Mouse (Mus musculus) adrenal gland, adult 2 months (tissue): Measurements from ENCODE around the gene Tm7sf3. TPM values are rescaled to one million over a fixed set of nuclear protein-coding genes. Genes with fewer than 3 reads are reported as not detected.

Experiments
- DNase-seq: peaks from one replicate; pipeline ENCODE4 v3.0.0; 2021
- long read RNA-seq: library from polyadenylated mRNA; stranded (forward); transcript quantifications from one replicate; pipeline ENCODE4 v2.0.0, GENCODE M21; 2021
- polyA plus RNA-seq: library from polyadenylated mRNA; depleted of rRNA; stranded (reverse); fragments of >200 nt; gene quantifications from 2 replicates; pipeline ENCODE4 v1.2.3, GENCODE M21; 2012; rRNA removed
- total RNA-seq, 2 experiments: library from RNA; stranded (reverse); gene quantifications; 2 replicates each; pipeline ENCODE4 v1.2.3; 2021

Tm7sf3 gene
- total RNA-seq (10 to 100 TPM; 31.7 to 51.5 TPM), polyA plus RNA-seq (17.0 and 22.5 TPM in 2 replicates)
- long read RNA-seq, transcript Tm7sf3-201 (12 exons, 3,241 nt) = major isoform, 73 of 84 reads
- long read RNA-seq, partial matches to known transcripts = 8 of 84 reads
- long read RNA-seq, other reads (novel, unspliced or antisense) = 3 of 84 reads

DNA sequence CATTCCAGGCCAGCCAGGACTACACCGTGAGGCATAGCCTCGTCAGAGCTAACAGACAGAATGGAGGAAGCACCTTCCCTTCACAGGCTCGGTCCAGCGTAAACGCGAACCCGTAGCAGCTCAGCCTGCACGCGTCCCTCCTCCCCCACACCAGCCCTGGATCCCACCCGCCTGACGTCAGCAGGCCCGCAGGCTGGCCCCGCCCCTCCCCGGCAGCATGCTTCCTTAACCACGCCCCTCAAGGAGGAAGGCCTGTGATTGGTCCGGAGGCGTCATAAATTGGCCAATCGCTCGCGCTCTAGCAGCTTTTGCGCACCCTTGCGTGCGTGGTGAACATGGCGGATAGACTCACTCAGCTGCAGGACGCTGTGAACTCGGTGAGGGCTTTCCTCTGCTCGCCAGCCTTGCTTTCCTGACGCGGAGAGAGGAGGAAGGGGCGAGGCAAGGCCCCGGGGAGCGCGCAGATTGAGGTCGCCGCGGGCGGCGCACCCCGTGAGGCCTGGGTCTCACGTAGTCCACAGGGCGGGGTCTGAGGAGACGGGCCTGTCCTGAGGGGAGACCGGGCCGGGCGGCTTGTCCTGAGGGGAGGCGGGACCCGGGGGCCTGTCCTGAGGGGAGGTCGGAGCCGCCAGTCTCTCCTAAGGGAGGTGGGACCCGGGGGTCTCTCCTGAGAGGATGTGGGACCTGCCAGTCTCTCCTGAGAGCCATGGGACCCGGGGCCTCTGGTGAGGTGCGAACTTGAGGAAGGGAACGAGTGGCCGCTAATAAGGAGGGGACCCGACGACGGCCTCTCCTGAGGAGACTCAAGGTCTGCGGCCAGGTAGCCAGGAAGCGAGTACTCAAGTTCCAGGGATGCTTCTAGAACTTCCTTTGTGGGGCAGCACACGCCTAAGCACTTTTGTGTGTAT lies at the start of gene Tm7sf3, which contains the start of gene Med21:
TSS of gene Tm7sf3 (minus strand) at position 549 of the 908 bp plus-strand sequence.
TSS of gene Med21 (plus strand) at position 272 of the 908 bp plus-strand sequence.
- DNase-seq = peak; percentile 99

DNA sequence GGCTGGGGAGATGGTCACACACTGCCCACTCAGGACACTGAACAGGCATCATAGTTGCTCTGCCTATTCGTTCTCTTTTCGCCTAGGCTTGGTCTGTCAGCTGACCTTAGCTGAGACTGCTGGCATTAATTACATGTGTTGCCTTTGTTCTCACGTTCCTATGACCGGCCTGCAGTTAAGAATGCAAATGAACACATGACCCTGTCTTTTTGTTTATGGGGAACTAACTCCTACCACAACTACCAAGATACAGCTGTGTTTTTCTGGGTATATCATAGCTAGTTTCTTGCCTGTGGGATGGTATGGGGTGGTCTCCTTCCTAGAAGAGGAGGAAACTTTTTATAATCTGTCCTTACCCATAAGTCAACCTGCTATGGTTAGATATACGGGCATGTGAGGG lies 46.2 kb upstream of the Tm7sf3 start:
- DNase-seq = no peak

GRCm38 (mm10) chr6:146688010-146688409 lies 45.4 kb upstream of the Tm7sf3 start:
- DNase-seq = no peak

GRCm38 (mm10) chr6:146686463-146687196 lies 44.0 kb upstream of the Tm7sf3 start:
- DNase-seq = no peak

GRCm38 (mm10) chr6:146685781-146686308 lies 43.2 kb upstream of the Tm7sf3 start:
- DNase-seq = peak; percentile 73

DNA sequence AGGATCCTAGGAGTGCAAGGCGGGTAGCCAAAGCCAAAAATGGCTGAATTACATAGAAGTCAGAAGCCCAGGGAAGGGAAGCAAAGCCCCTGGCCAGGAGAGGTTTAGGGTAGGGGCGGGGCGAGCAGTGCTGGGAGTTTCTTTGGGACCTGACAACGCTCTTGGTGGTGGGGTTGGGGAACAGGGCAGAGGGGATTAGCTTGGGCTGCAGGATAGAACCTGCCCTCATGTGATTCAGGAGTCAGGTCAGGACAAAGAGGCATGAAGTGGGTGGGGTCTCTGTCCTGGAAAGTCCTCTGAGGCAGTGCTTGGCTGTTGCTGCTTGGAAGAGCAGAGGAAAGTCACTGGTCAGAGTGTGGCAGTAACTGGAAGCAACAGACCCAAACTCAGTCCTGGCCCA lies 41.3 kb upstream of the Tm7sf3 start:
- no peak for DNase-seq

DNA sequence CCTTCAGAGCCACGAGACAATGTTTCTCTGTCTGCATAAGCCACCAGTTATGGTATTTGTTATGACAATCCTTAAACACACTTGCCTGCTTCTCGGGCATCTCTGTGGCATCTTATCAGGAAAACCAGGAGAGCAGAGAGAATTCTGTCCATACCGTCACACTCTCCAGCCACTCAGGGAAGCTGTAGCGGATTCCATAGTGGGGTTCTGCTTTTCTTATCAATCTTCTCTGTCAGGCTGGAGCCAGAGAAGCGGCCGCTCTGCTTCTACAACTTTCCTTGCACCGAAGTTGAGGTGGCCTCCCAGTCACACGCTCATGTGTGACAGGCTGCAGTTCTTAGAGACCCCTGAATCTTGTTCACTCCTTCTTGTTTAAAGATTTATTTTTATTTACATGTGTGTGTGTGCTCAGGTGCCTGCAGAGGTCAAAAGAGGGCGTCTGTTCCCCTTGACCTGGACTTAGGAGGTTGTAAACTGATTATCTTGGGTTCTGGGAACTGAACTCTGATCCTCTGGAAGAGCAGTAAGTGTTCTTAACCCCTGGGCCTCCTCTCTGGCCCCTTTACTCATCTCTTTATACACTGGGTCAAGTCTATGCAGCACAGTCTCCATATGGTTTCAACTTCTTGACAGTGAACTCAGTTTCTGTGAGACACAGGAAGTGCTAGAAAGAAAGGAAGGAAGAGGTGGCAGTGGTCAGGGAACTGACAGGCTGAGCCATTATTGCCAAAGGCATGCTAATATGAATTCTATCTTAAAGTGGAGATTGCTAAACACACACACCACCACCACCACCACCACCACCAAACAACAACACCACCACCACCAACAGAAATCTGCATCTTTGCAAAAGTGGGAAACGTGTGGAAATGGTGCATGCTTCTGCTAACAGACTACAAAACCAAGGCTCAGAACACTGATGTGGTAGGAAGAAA lies 35.8 kb upstream of the Tm7sf3 start:
- no peak for DNase-seq

GRCm38 (mm10) chr6:146676904-146677303 lies 34.3 kb upstream of the Tm7sf3 start:
- DNase-seq = no peak

GRCm38 (mm10) chr6:146674881-146675536 lies 32.4 kb upstream of the Tm7sf3 start:
- no peak for DNase-seq

DNA sequence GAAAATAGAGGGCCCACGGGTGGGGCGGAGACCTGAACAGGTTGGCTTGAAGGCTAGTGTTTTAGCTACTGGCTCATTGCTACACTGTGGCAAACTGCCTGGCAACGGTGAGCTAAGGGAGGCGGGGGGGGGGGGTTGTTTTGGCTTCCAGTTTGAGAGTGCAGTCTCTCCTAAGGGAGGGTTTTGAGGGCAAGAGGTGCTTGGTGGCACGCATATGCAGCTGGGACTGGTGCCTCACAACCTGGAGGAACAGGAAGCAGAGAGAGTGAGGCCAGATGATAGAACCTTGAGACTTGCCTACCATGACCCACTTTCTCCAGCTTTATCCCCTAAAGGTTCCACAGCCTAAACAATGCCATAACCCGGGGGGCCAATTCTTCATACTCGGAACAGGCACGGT lies 31.8 kb upstream of the Tm7sf3 start:
- no peak for DNase-seq

DNA sequence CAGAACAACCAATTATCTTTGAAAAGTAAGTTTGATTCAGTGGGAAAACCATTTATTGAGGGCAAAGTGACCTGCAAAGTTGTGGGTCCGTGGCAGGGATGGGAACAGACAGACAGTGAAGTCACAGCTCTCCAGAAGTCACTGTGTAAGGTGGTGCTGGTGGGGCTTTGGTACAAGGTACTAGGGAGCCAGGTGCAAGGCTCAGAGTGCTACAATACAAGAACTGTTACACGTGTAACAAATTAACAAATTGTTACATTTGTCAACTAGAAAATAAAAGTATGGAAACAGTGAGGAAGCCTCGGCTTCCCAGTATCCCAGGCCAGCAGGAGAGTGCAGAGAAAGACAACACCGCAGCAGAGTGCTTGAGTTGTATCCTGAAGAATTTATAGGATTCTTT lies 31.1 kb upstream of the Tm7sf3 start:
- no peak for DNase-seq

DNA sequence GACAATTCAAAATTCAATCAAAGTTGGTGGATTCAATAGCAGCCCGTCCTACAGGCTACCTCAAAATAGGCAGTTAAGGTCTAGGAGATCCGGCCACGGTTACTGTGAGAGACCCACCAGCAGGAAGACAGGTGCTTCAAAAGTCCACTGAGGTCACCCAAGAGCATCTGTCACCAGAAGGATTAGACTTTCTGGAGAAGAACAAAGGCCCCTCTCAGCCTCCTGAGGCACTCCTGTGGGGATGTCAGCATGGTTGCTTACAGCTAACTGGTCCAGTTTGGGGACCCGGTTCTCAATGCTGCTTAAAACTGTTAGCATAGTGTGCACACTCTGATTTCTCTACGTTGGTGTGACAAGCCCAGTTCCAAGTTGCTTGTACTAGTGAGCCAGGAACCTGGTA lies 29.5 kb upstream of the Tm7sf3 start:
- DNase-seq = no peak

GRCm38 (mm10) chr6:146670956-146671855 lies 28.6 kb upstream of the Tm7sf3 start:
- no peak for DNase-seq

DNA sequence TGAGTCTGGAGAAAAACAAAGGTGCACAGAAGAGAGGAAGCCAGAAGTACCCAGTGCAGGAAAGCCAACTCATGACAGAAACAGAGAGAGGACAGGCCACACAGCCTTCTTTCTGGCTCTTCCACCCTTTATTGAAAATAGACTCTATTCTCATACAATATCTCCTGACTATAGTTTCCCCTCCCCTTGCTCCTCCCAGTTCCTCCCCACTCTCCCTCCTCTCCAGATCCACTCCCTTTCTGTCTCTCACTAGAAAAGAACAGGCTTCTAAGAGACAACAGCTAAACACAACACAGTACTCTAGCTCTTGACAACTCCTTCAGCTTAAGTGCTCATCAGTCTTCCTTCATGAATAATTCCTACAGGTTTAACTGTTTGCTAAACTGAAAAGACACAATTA lies 26.0 kb upstream of the Tm7sf3 start:
- DNase-seq = no peak

GRCm38 (mm10) chr6:146666811-146667210 lies 24.2 kb upstream of the Tm7sf3 start:
- DNase-seq = no peak

- DNase-seq = no peak
Observed at GRCm38 (mm10) chr6:146665408-146665807, 22.8 kb upstream of the Tm7sf3 start.

DNA sequence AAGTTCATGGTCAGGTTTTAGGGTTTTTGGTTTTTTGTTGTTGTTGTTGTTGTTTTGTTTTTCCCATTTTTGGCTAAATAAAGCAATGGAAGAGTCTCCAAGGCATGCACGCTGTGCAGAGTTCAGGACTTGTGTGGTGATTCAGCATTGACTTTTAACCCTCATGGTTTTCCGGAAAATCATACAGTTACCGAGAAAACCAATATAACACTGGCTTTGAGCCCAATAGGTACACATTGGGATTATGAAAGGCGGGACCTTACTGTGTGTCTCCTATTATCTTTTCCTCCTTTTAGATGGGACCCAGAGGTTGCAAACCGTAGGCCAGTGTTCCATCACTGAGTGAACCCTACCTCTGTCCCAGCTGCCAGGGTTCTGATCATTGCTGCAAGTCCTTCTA lies 22.3 kb upstream of the Tm7sf3 start:
- no peak for DNase-seq

DNA sequence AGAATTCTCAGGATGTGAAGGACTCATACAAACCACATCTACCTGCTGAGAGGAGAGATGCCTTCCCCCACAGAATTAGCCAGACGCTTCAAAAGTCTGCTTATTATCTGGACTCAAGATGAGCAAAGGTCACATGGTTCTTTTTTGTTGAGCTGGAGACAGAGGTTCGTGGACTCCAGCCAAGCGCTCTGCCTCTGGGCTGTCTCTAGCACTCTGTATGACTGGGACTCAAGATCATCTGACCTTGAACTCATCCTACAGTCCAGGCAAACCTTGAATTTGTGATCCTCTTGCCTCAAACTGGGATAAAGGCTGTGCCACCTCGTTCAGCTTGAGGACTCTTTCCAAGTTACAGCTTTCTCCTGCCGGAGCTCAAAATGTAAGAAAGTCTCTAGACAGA lies 21.5 kb upstream of the Tm7sf3 start:
- peak; percentile 77 for DNase-seq

DNA sequence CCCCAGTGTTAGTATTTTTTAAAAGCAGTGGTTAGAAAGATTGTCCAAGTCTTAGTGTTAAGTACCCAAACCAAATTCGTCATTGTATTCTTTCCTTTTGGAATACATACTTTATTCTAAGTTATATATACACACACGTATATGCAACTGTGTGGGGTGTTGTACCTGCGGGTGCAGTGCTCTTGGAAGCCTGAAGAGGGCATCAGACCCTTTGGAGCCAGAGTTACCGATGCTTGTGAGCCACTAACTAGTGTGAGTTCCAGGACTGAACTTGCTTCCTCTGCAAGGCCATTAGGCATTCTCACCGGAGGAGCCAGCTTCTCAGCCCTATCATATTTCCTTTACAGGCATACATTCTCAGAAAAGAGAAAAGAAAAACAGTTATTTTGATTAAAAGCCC lies 20.1 kb upstream of the Tm7sf3 start:
- DNase-seq = peak; percentile 54

- DNase-seq = no peak
Observed at GRCm38 (mm10) chr6:146661655-146662054, 19.0 kb upstream of the Tm7sf3 start.
